Mouse (Mus musculus) naive thymus-derived CD4-positive, alpha-beta T cell, adult 5 months (primary cell): ENCODE results near the gene Slc39a7. TPM values are rescaled to one million over a fixed set of nuclear protein-coding genes. Genes with fewer than 3 reads are reported as not detected.

ENCODE experiments used
- polyA plus RNA-seq: library from polyadenylated mRNA; unstranded; fragments of 100-300 nt; shearing (Covaris generic); gene quantifications from one replicate; pipeline ENCODE4 v1.2.1, GENCODE M21; 2017

The Slc39a7 gene
- 136 TPM for polyA plus RNA-seq

DNA sequence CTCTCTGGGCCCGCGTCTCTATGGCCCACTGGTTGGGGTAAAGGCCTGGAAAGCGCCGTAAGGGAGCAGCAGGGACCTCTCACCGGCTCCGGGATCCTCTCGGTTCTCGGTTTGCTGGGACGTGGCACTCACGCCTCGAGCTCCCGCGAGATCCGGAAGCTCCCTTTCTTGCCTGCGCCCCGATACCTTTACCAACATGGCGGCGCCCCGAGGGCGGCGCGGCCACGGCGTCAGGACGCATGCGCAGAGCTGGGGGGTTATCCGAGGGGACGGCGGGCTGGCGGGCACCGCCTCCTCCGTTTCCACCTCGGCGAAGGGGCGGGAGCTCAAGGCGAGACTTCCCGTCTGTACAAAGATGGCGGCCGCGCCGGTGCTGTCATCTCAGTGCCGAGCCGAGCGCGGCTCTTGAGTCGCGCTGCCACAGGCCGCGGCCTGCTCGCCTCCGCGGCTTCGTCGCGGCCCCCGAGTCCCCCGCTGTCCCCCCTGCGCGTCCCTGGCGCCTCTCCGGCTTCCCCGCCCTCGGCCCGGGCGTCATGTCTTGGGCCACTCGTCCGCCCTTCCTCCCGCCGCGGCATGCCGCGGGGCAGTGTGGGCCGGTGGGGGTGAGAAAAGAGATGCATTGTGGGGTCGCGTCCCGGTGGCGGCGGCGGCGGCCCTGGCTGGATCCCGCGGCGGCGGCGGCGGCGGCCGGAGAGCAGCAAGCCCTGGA lies at the start of gene Slc39a7, which contains the start of gene Rxrb:
Gene Slc39a7, minus strand, starts transcription at position 218 of the 709 bp plus-strand sequence.
Gene Rxrb, plus strand, starts transcription at position 348 of the 709 bp plus-strand sequence.

DNA sequence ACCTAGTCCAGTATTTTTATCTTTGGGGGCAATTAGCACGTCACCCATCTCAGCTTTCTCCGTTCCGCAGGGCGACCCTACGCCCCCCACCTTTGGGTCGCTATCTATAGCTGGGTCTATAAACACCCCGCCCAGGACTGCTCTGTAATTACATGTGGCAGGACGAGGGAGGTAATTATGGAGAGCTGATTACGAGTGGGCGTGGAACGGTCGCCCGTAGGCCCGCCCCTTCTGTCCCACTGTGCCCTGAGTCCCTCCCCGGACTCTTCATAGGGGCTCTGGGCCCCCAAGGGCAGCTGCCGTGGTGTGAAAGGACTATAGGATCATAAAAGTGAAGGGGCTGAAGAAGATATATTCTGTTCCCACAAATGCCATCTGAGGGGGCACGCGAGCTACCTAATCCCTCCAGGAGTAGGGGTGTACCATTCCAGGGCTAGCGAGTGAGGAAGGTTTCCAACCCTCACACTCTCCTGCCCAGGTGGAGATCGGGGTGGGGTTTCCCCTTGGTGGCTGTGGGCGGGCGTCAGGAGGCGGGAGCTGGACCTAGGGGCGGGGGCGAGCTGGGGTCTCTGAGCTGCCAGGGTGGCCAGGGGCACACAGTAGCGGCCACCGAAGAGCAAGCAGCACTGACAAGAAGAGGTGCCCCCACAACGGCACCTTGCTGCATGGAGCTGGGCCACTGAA lies 7.5 kb upstream of the Slc39a7 start, which contains the start of gene Col11a2:
Gene Col11a2, plus strand, starts transcription at position 560 of the 684 bp plus-strand sequence.

DNA sequence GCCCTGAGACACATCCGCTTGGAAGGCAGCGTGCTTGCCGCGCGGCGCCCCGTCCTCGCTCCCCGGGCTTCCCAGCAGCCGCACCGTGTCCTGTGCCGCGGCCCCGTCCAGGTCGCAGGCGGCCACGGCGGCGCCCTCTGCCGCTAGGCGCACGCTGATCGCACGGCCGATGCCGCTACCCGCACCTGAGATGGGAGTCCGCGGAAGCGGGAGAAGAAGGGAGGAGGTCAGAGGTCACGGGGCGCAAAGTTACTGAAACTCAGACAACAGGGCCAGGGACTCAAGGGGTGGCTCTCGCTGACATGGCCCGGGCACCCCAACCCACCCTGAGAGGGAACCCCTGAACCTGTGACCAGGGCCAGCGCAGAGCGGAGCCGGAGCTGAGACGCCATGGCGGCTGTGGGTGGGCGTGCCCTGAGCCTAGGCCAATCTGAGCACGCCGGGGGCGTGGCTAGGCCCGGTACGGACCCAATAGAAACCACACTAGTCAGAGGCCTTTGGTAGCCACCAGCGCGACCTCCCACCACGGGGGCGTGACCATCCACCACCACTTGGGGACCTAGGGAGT lies 3.7 kb downstream of the Slc39a7 start, which contains the start of gene H2-Ke6:
Gene H2-Ke6, minus strand, starts transcription at position 405 of the 568 bp plus-strand sequence.

DNA sequence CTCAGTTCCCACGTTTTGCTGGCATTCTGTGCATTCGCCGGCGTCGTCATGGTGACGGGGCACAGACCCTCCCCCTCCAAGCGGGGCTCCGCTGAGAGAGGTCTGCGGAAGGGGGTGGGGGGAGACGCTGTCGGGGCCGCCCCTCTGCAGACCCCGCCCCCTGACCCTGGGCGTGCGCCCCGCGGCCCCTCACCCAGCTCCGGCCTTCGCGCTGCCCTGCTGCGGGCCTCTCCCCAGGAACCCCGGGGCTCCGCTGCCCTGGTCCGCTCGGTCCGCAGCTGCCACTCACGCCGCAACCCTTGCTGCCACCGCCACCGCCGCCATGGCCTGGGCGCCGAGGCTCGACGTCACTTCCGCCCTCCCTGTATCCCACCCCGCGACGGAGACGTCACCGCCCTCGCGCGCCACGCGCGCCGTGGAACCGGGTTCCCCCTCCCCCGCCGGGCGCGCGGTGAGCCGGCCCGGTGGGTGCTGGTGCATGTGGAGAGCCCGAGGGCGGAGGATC lies 7.1 kb downstream of the Slc39a7 start, which contains the start of gene Ring1:
Gene Ring1, minus strand, starts transcription at position 364 of the 505 bp plus-strand sequence.

DNA sequence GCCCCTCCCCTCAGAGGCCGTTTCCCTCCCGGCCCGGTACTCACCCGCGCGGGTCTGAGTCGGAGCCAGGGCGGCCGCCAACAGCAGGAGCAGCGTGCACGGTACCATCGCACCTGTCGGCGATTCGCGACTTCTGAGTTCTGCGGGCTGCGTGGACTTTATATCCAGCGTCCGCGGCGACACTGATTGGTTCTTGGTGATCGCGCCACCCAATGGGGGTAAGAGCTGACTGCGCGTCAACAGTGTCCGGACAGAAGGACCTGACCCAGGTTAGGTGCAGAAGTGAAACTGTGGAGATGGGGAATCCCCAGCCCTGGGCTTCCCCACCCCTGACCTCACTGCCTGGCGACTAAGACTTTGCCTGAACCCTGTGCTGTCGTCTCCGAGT lies 31.3 kb downstream of the Slc39a7 start, which contains the start of gene H2-K1:
Gene H2-K1, minus strand, starts transcription at position 198 of the 388 bp plus-strand sequence.

Other genes starting within 250 kb of the Slc39a7 start
- 0.50 TPM for gene Angptl4, start 249.9 kb downstream of the Slc39a7 start, polyA plus RNA-seq
- 2.5 TPM for gene Kank3, start 221.2 kb downstream of the Slc39a7 start, polyA plus RNA-seq
- 1,419 TPM for gene Rps28, start 207.1 kb downstream of the Slc39a7 start, polyA plus RNA-seq
- 194 TPM for gene Ndufa7, start 207.1 kb downstream of the Slc39a7 start, polyA plus RNA-seq
- 13.0 TPM for gene Cd320, start 188.6 kb downstream of the Slc39a7 start, polyA plus RNA-seq
- gene Gm7029, start 157.8 kb downstream of the Slc39a7 start, polyA plus RNA-seq: not detected
- gene Kifc1, start 141.0 kb downstream of the Slc39a7 start, polyA plus RNA-seq: 1.0 TPM
- gene Platr17, start 126.5 kb downstream of the Slc39a7 start, polyA plus RNA-seq: 3.7 TPM
- gene Daxx, start 122.3 kb downstream of the Slc39a7 start, polyA plus RNA-seq: 105 TPM
- 322 TPM for gene Tapbp, start 115.8 kb downstream of the Slc39a7 start, polyA plus RNA-seq
- gene Zbtb22, start 115.8 kb downstream of the Slc39a7 start, polyA plus RNA-seq: 17.5 TPM
- gene Rgl2, start 102.1 kb downstream of the Slc39a7 start, polyA plus RNA-seq: 145 TPM
- 100 TPM for gene Pfdn6, start 91.3 kb downstream of the Slc39a7 start, polyA plus RNA-seq
- gene Wdr46, start 91.0 kb downstream of the Slc39a7 start, polyA plus RNA-seq: 60.9 TPM
- 27.2 TPM for gene B3galt4, start 80.2 kb downstream of the Slc39a7 start, polyA plus RNA-seq
- gene Vps52, start 75.9 kb downstream of the Slc39a7 start, polyA plus RNA-seq: 53.7 TPM
- 3,154 TPM for gene Rps18, start 75.7 kb downstream of the Slc39a7 start, polyA plus RNA-seq
- 11,864 TPM for gene H2-K1, start 31.3 kb downstream of the Slc39a7 start, polyA plus RNA-seq
- 36.4 TPM for gene Ring1, start 7.0 kb downstream of the Slc39a7 start, polyA plus RNA-seq
- 306 TPM for gene H2-Ke6, start 3.6 kb downstream of the Slc39a7 start, polyA plus RNA-seq
- 128 TPM for gene Rxrb, start 130 bp upstream of the Slc39a7 start, polyA plus RNA-seq
- gene Col11a2, start 7.8 kb upstream of the Slc39a7 start, polyA plus RNA-seq: 4.4 TPM
- gene H2-Oa, start 60.7 kb upstream of the Slc39a7 start, polyA plus RNA-seq: 5.4 TPM
- 32.5 TPM for gene H2-DMa, start 87.9 kb upstream of the Slc39a7 start, polyA plus RNA-seq
- 299 TPM for gene Brd2, start 91.0 kb upstream of the Slc39a7 start, polyA plus RNA-seq
- gene H2-DMb2, start 111.6 kb upstream of the Slc39a7 start, polyA plus RNA-seq: 0.63 TPM
- 0.27 TPM for gene H2-DMb1, start 121.4 kb upstream of the Slc39a7 start, polyA plus RNA-seq
- 226 TPM for gene Tap1, start 155.9 kb upstream of the Slc39a7 start, polyA plus RNA-seq
- gene Psmb9, start 156.1 kb upstream of the Slc39a7 start, polyA plus RNA-seq: 228 TPM
- 425 TPM for gene Psmb8, start 166.0 kb upstream of the Slc39a7 start, polyA plus RNA-seq
- gene Tap2, start 171.8 kb upstream of the Slc39a7 start, polyA plus RNA-seq: 231 TPM
- 102 TPM for gene H2-Ob, start 207.2 kb upstream of the Slc39a7 start, polyA plus RNA-seq
- gene H2-Ab1, start 226.0 kb upstream of the Slc39a7 start, polyA plus RNA-seq: 0.95 TPM